Mouse (Mus musculus): Measurements from ENCODE around the gene Mterf1a. TPM values are rescaled to one million over a fixed set of nuclear protein-coding genes. Genes with fewer than 3 reads are reported as not detected.

Mterf1a gene
- polyA plus RNA-seq, 1 experiment from 2014 or later = 7.8 TPM

Other genes with a start within 250 kb of the Mterf1a start
- not detected in 2 replicates for gene Tmbim7, start 242.8 kb downstream of the Mterf1a start, polyA plus RNA-seq (2015; fragmentation: Nextera tagmentation; extraction: Ambion mirVana)
- 51.2 and 56.6 TPM in 2 replicates for gene Gatad1, start 236.7 kb downstream of the Mterf1a start, polyA plus RNA-seq (2015; fragmentation: Nextera tagmentation; extraction: Ambion mirVana)
- gene Ankib1, start 91.0 kb downstream of the Mterf1a start, polyA plus RNA-seq (2015; fragmentation: Nextera tagmentation; extraction: Ambion mirVana) = 9.0 and 10.9 TPM in 2 replicates
- 41.5 and 43.3 TPM in 2 replicates for gene Krit1, start 90.7 kb downstream of the Mterf1a start, polyA plus RNA-seq (2015; fragmentation: Nextera tagmentation; extraction: Ambion mirVana)
- 0.09 and 0.11 TPM in 2 replicates for gene Lrrd1, start 48.8 kb downstream of the Mterf1a start, polyA plus RNA-seq (2015; fragmentation: Nextera tagmentation; extraction: Ambion mirVana)
- 141 and 144 TPM in 2 replicates for gene Akap9, start 34.1 kb upstream of the Mterf1a start, polyA plus RNA-seq (2015; fragmentation: Nextera tagmentation; extraction: Ambion mirVana)
- 57.4 and 57.5 TPM in 2 replicates for gene Cyp51, start 210.8 kb upstream of the Mterf1a start, polyA plus RNA-seq (2015; fragmentation: Nextera tagmentation; extraction: Ambion mirVana)

All from embryonic facial prominence, embryonic 15.5 days (tissue).